Mouse (Mus musculus) heart, embryonic 15.5 days (tissue): Measurements from ENCODE around the gene Otud7b. TPM values are rescaled to one million over a fixed set of nuclear protein-coding genes. Genes with fewer than 3 reads are reported as not detected.
"Not testable (repeated sequence)": the region's sequence is repeated elsewhere in the genome, so short reads cannot be mapped to it uniquely, and the experiment has no call there.

Experiments
- ATAC-seq: fragments of 200-750 bp; cut with Nextera tagmentation; replicated peaks from 2 replicates; pipeline ENCODE4 v1.8.0; 2017; ENCODE audit warnings: low read depth, moderate TSS enrichment; ENCODE audit not compliant: insufficient number of reproducible peaks, insufficient read depth, low FRiP score
- H3K27ac ChIP-seq: fragments of 300-500 bp; sonication (generic); 2 replicates; pipeline ENCODE4 v1.5.1; 2015; ENCODE audit warnings: mild to moderate bottlenecking, inconsistent platforms
- H3K27me3 ChIP-seq: fragments of 300-500 bp; sonication (generic); 2 replicates; pipeline ENCODE4 v1.6.1; 2015; ENCODE audit warnings: inconsistent platforms
- H3K36me3 ChIP-seq: fragments of 300-500 bp; sonication (generic); 2 replicates; pipeline ENCODE4 v1.6.1; 2015; ENCODE audit warnings: mild to moderate bottlenecking, inconsistent platforms
- H3K4me1 ChIP-seq: fragments of 300-500 bp; sonication (generic); replicated peaks from 2 replicates; pipeline ENCODE4 v1.6.1; 2015; ENCODE audit warnings: inconsistent platforms
- H3K4me2 ChIP-seq: fragments of 300-500 bp; sonication (generic); 2 replicates; pipeline ENCODE4 v1.6.1; 2015; ENCODE audit warnings: inconsistent platforms, mild to moderate bottlenecking, moderate library complexity
- H3K4me3 ChIP-seq: fragments of 300-500 bp; sonication (generic); 2 replicates; pipeline ENCODE4 v1.5.1; 2015; ENCODE audit warnings: mild to moderate bottlenecking, inconsistent platforms
- H3K9ac ChIP-seq: fragments of 300-500 bp; sonication (generic); 2 replicates; pipeline ENCODE4 v1.6.1; 2015; ENCODE audit warnings: mild to moderate bottlenecking, inconsistent platforms
- H3K9me3 ChIP-seq: fragments of 300-500 bp; sonication (generic); replicated peaks from 2 replicates; pipeline ENCODE4 v1.6.1; 2016; ENCODE audit warnings: inconsistent platforms
- WGBS: fragments of 180-500 bp; shearing (Covaris S2); methylation state at CpG from one replicate; pipeline ENCODE4 v1.1.7; 2015; ENCODE audit warnings: mixed read lengths; 5-methylcytosine and 5-hydroxymethylcytosine counted together
- polyA plus RNA-seq: library from polyadenylated mRNA; unstranded; fragments of >200 nt; fragmentation: Nextera tagmentation; extraction: Ambion mirVana; gene quantifications from 2 replicates; pipeline ENCODE4 v1.2.1, GENCODE M21; 2015

The Otud7b gene
- polyA plus RNA-seq, 1 experiment from 2014 or later = 20.1 TPM

- peaks cover 37% of the 10 kb centered on the region for H3K4me1 ChIP-seq
- H3K9me3 ChIP-seq = no peaks in the 10 kb centered on the region
- peak overlapping the region; percentile 80 for H3K9ac ChIP-seq
- 17% methylated on average over 18 of the region's 18 CpGs for WGBS
- no peak for ATAC-seq
- peak overlapping the region; percentile 98 for H3K27ac ChIP-seq
- H3K27me3 ChIP-seq = no peaks in the 10 kb centered on the region
- H3K4me3 ChIP-seq = peak overlapping the region; percentile 79
- peak overlapping the region; percentile 90 for H3K4me2 ChIP-seq
- H3K36me3 ChIP-seq = peaks cover 26% of the 10 kb centered on the region
Measured at GRCm38 (mm10) chr3:96171583-96172196, 67.4 kb downstream of the Otud7b start.

DNA sequence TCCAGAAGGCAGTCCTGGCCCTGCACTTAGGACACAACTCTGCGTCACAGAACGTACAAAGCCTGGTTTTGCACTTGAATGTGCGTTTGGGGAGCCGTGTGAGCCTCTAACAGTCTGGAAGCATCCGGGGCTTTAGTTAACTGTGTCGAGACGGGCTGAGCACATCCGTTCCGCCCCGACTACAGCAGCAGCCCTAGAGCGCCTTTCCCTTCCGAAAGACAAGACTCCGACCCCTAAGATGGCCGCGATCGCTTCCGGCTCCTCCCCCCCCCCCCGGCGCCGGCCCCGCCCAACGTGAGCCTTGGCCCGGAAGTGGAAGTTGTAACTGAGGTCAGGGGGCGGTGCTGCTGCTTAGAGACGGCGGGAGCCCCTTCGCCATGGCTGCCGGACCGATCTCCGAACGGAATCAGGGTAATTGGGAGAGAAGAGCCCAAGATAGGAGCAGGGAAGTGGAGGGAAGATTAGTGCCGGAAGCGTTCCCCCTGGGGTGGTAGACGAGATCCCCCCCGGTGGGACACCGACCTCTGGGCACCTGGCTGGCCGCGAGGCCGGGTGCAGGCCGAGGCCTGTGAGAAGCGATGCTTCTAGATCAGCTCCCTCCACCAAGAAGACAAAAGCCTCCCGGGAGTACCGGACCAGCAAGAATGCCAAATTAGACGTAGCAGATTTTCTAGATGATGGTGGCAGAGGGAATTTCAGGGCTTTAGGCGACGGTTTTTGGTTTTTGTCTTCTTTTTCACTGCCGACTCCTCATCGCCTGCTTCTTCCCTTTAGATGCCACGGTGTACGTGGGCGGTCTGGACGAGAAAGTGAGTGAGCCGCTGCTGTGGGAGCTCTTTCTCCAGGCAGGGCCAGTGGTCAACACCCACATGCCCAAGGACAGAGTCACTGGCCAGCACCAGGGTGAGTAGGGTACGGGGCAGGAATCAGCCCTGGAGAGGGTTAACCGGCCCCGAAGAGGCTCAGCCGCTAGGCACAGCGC is 68.2 kb downstream of the Otud7b start, which contains the start of gene Sf3b4:
Gene Sf3b4, plus strand, starts transcription at position 136 of the 982 bp plus-strand sequence.
- H3K27ac ChIP-seq = peak within 1 kb of the TSS; percentile 98
- H3K4me3 ChIP-seq = peak within 1 kb of the TSS; percentile 79
- no peaks in the 10 kb centered on the region for H3K9me3 ChIP-seq
- H3K36me3 ChIP-seq = peaks cover 30% of the 10 kb centered on the region
- H3K9ac ChIP-seq = peak within 1 kb of the TSS; percentile 80
- peak; percentile 92 for ATAC-seq
- under 1% methylated on average over 56 of the region's 58 CpGs for WGBS
- no peaks in the 10 kb centered on the region for H3K27me3 ChIP-seq
- peak within 1 kb of the TSS; percentile 90 for H3K4me2 ChIP-seq
- H3K4me1 ChIP-seq = peaks cover 37% of the 10 kb centered on the region

DNA sequence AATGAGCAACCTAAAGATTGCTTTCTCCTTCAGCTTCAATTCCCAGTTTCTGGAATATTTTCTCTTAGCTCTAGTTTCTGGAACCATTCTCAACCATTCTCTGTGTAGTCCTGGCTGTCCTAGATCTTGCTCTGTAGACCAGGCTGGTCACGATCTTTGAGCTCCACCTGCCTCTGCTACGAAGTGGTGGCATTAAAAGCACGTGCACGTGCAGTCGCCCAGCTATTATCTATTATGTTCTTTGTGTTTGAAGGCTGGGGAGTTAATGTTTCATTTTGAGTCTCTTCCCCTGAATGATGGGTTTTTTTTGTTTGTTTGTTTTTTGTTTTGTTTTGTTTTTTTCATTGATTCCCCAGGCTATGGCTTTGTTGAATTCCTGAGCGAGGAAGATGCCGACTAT is 68.9 kb downstream of the Otud7b start:
- peak overlapping the region; percentile 79 for H3K4me3 ChIP-seq
- 0 out of 2 replicates have a peak overlapping the region, but pooled peaks have one; percentile 64 for H3K27ac ChIP-seq
- 36% methylated on average over 7 of the region's 7 CpGs for WGBS

DNA sequence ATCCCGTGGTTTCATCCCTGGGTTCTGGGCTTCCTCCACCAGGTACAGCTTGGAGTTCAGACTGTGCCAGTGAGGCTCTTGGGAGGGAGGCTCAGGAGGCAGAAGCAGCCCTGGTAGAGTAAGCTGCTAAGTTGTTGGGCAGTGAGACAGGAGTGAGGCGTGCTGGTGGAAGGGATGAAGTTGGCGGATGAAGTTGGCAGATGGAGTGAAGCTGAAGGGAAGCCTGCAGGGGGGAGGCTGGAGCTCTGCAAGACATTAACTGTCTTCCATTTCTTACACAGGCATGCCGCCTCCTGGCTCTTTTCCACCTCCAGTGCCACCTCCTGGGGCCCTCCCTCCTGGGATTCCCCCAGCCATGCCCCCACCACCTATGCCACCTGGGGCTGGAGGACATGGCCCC is 69.7 kb downstream of the Otud7b start:
- not testable (repeated sequence) for H3K9me3 ChIP-seq, H3K9ac ChIP-seq, ATAC-seq, H3K27me3 ChIP-seq, H3K27ac ChIP-seq, H3K4me2 ChIP-seq
- Histone ChIP-seq H3K4me3 (0 out of 2 replicates have a peak overlapping the region, but pooled peaks have one; percentile 8), H3K36me3 (peaks cover 40% of the 10 kb centered on the region), H3K4me1 (peaks cover 37% of the 10 kb centered on the region)
- WGBS = 80% methylated on average over 4 of the region's 4 CpGs

More for the DNA sequence above, 68.9 kb downstream of the Otud7b start:
- H3K4me1 ChIP-seq = peaks cover 37% of the 10 kb centered on the region
- H3K4me2 ChIP-seq = peak overlapping the region; percentile 90
- no peaks in the 10 kb centered on the region for H3K27me3 ChIP-seq
- no peak for ATAC-seq
- peaks cover 37% of the 10 kb centered on the region for H3K36me3 ChIP-seq
- peak overlapping the region; percentile 80 for H3K9ac ChIP-seq
- no peaks in the 10 kb centered on the region for H3K9me3 ChIP-seq

DNA sequence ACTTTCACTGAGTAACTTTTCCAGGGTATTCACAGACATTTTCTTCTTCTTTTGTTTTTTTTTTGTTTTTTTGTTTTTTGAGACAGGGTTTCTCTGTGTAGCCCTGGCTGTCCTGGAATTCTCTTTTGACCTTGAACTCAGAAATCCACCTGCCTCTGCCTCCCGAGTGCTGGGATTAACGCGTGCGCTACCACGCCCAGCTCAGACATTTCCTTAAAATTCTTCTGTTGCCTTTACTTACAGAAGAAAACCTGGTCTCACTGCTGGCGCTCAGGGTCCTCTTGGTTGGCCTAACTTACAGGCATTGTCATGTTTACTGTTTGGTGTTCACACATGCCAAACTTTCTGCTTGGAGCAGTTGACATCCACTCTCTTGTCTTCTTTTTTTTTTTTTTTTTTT is 70.9 kb downstream of the Otud7b start:
- no peak overlapping the region for H3K4me3 ChIP-seq
- no peak overlapping the region for H3K4me2 ChIP-seq
- no peak for ATAC-seq
- H3K27me3 ChIP-seq = no peaks in the 10 kb centered on the region
- peaks cover 45% of the 10 kb centered on the region for H3K4me1 ChIP-seq
- no peaks in the 10 kb centered on the region for H3K9me3 ChIP-seq
- no peak overlapping the region for H3K27ac ChIP-seq
- H3K36me3 ChIP-seq = peaks cover 40% of the 10 kb centered on the region
- H3K9ac ChIP-seq = no peak overlapping the region
- 91% methylated on average over 6 of the region's 6 CpGs for WGBS

GRCm38 (mm10) chr3:96178427-96178826 is 74.1 kb downstream of the Otud7b start:
- Histone ChIP-seq H3K36me3 (peaks cover 40% of the 10 kb centered on the region), H3K27me3 (no peaks in the 10 kb centered on the region), H3K4me2 (no peak overlapping the region), H3K9ac (no peak overlapping the region), H3K9me3 (no peaks in the 10 kb centered on the region), H3K4me1 (peaks cover 50% of the 10 kb centered on the region), H3K27ac (no peak overlapping the region), H3K4me3 (no peak overlapping the region)
- WGBS = 90% methylated on average over 4 of the region's 4 CpGs
- ATAC-seq = no peak

DNA sequence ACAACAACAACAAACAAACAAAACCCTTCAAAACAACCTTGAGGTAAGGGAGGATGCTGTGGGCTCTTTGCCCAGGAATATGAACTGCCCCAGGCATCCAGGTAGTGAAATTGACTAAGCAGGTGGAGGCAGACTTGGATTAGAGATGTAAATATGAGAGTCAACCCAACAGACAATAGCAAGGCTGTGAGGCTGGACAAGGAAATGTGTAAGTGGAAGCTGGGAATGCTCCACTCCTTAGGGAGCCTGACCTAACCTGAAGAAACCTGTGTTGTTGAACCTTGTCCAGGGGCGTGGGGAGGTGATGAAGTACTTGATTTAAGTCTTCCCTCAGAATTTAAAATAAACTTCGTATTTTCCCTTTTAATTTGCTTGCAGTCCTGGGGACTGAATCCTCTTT is 74.6 kb downstream of the Otud7b start:
- peaks cover 47% of the 10 kb centered on the region for H3K4me1 ChIP-seq
- H3K27ac ChIP-seq = no peak overlapping the region
- no peak overlapping the region for H3K4me2 ChIP-seq
- no peaks in the 10 kb centered on the region for H3K27me3 ChIP-seq
- H3K36me3 ChIP-seq = peaks cover 39% of the 10 kb centered on the region
- ATAC-seq = no peak
- WGBS = 80% methylated on average over 2 of the region's 2 CpGs
- H3K9me3 ChIP-seq = no peaks in the 10 kb centered on the region
- H3K9ac ChIP-seq = no peak overlapping the region
- H3K4me3 ChIP-seq = no peak overlapping the region

DNA sequence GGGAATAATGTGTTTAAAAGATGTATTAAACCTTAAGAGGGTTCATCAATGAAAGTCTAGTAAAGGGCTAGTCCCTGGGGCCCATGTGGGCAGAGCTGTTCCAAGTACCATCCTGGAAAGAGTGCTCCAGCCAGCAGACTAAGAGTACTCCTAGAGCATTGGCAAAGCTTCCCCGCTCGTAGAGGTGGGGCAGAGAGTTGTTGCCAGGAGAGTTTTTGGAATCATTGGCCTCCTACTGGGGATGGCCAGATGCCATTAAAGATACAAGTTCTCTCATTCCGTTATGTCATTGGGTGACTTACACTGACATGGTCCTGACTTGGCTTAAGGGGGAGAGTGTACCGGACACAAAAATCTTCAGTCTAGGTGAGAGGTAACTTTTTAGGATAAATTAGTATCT is 75.2 kb downstream of the Otud7b start:
- Histone ChIP-seq H3K4me1 (peaks cover 40% of the 10 kb centered on the region), H3K9ac (no peak overlapping the region), H3K4me2 (no peak overlapping the region), H3K9me3 (no peaks in the 10 kb centered on the region), H3K36me3 (peaks cover 33% of the 10 kb centered on the region), H3K27ac (no peak overlapping the region), H3K4me3 (no peak overlapping the region), H3K27me3 (no peaks in the 10 kb centered on the region)
- no peak for ATAC-seq
- WGBS = 55% methylated on average over 4 of the region's 4 CpGs

DNA sequence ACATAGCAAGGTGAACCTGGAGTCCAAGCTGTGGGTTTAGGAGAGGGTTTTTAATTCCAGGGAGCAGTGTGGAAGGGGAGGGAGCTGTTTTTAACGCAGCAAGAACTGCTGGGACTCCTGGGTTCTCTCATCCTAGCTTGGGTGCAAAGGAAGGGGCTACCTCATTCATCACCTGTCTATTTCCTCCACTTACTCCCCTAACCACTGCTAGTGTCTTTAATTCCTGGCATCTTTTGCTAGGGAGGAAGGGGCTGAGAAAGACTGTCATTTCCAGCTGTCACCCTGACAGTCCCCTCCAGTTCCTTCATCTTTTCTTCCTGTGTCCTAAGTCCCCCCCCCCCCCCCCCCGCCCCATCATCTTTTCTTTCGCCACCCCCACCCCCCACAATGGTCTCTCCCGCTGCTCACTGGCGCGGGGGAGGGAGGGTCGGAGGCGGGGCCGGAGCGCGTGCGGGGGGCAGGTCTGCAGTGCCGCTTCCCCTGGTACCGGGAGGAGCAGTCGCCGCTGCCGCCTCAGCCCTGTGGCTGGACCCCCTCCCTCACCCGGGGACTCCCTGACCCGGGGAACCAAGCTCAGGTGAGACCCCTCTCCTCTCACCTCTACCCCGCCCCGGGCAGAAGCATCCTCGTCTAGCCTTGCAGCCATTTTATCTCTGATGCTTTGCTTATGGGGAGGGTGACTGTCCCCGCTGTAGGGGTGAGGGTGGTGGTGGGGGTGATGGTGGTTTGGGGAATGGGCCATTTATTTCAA is 76.6 kb downstream of the Otud7b start, which contains the start of gene Sv2a:
Gene Sv2a, plus strand, starts transcription at position 425 of the 751 bp plus-strand sequence.
- ATAC-seq = peak; percentile 29; the same call in 1 of the 2 replicates
- no peaks in the 10 kb centered on the region for H3K27me3 ChIP-seq
- no peaks in the 10 kb centered on the region for H3K9me3 ChIP-seq
- peak within 1 kb of the TSS; percentile 93 for H3K27ac ChIP-seq
- H3K4me1 ChIP-seq = peaks cover 36% of the 10 kb centered on the region
- WGBS = under 1% methylated on average over 10 of the region's 23 CpGs
- peak within 1 kb of the TSS; percentile 67 for H3K9ac ChIP-seq
- H3K4me2 ChIP-seq = peak within 1 kb of the TSS; percentile 84
- peak within 1 kb of the TSS; percentile 70 for H3K4me3 ChIP-seq
- peaks cover 27% of the 10 kb centered on the region for H3K36me3 ChIP-seq

DNA sequence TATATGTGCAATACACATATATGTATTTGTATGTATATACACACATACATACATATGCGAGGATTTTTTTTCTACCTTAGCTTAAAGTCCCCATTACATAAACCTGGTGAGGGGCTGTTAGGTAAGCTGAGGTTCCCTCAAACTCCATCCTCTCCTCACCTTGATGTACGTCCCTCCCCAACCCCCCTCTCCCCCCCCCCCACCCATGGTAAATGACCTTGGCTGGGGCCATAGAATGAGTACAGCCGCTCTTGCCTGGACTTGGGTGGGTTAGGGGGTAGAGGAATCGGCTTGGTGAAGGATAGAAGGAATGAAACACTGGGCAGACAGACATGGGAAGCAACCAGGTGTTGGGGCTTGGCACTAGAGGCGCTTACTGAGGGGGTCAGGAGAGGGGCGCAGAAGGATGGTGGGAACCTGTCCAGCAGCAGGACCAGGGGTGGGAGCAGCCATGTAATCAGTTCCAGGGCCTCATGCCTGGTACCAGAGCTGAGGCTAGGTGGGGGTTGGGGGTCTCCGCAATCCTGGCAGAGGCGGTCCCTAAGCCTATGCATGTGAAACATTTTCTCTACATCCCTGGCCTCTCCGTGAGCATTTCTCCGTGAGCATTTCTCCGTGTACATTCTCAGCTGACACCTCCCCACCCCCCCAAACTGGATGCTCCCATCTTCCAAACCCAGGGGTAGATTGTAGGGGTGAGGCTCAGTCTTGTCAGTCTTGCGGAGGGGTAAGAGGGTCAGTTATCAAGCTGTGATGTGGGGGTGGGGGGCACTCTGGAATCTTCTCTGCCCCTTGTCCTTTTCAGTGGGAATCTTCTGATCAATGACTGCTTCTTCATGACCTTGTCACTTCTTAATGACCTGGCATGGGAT is 77.4 kb downstream of the Otud7b start:
- Histone ChIP-seq H3K36me3 (peaks cover 18% of the 10 kb centered on the region), H3K27me3 (no peaks in the 10 kb centered on the region), H3K4me1 (peaks cover 36% of the 10 kb centered on the region), H3K27ac (peak overlapping the region; percentile 93), H3K4me2 (peak overlapping the region; percentile 84), H3K9ac (peak overlapping the region; percentile 67), H3K9me3 (no peaks in the 10 kb centered on the region), H3K4me3 (peak overlapping the region; percentile 70)
- 24% methylated on average over 12 of the region's 12 CpGs for WGBS
- ATAC-seq = peak; percentile 25
